Mouse (Mus musculus): ENCODE results near the gene Aspdh. TPM values are rescaled to one million over a fixed set of nuclear protein-coding genes. Genes with fewer than 3 reads are reported as not detected.

Gene Aspdh
- total RNA-seq, 2 experiments from 2014 or later: not detected

GRCm38 (mm10) chr7:44446070-44446855 is 18.9 kb upstream of the Aspdh start:
- ATAC-seq (ENCODE audit: poor library complexity, severe bottlenecking): no peak

- ATAC-seq (ENCODE audit: poor library complexity, severe bottlenecking): peak; percentile 33; the same call in 1 of the 2 replicates
Measured at GRCm38 (mm10) chr7:44453256-44453655, 11.9 kb upstream of the Aspdh start.

GRCm38 (mm10) chr7:44456302-44456701 is 8.9 kb upstream of the Aspdh start:
- ATAC-seq (ENCODE audit: poor library complexity, severe bottlenecking): no peak

- ATAC-seq (ENCODE audit: poor library complexity, severe bottlenecking): no peak
Measured at GRCm38 (mm10) chr7:44460067-44460466, 5.1 kb upstream of the Aspdh start.

- no peak for ATAC-seq (ENCODE audit: poor library complexity, severe bottlenecking)
Measured at GRCm38 (mm10) chr7:44460767-44461502, 4.3 kb upstream of the Aspdh start.

- no peak for ATAC-seq (ENCODE audit: poor library complexity, severe bottlenecking)
Measured at GRCm38 (mm10) chr7:44461503-44462217, 3.5 kb upstream of the Aspdh start.

GRCm38 (mm10) chr7:44462218-44463055 is 2.8 kb upstream of the Aspdh start:
- no peak for ATAC-seq (ENCODE audit: poor library complexity, severe bottlenecking)

GRCm38 (mm10) chr7:44463056-44463425 is 2.1 kb upstream of the Aspdh start:
- no peak for ATAC-seq (ENCODE audit: poor library complexity, severe bottlenecking)

- no peak for ATAC-seq (ENCODE audit: poor library complexity, severe bottlenecking)
Measured at GRCm38 (mm10) chr7:44463556-44464225, 1.5 kb upstream of the Aspdh start.

GRCm38 (mm10) chr7:44464511-44464910 is 680 bp upstream of the Aspdh start:
- no peak for ATAC-seq (ENCODE audit: poor library complexity, severe bottlenecking)

- ATAC-seq (ENCODE audit: poor library complexity, severe bottlenecking): no peak
Measured at GRCm38 (mm10) chr7:44466006-44466887, 1.1 kb downstream of the Aspdh start.

GRCm38 (mm10) chr7:44466888-44467311 is 1.7 kb downstream of the Aspdh start:
- no peak for ATAC-seq (ENCODE audit: poor library complexity, severe bottlenecking)

- peak; percentile 95 for ATAC-seq (ENCODE audit: poor library complexity, severe bottlenecking)
Measured at GRCm38 (mm10) chr7:44467811-44468411, 2.7 kb downstream of the Aspdh start, which contains the start of gene Josd2. Josd2 (plus strand) TSS chr7:44467980.

- no peak for ATAC-seq (ENCODE audit: poor library complexity, severe bottlenecking)
Measured at GRCm38 (mm10) chr7:44468644-44469285, 3.6 kb downstream of the Aspdh start.

GRCm38 (mm10) chr7:44469677-44470675 is 4.8 kb downstream of the Aspdh start:
- no peak for ATAC-seq (ENCODE audit: poor library complexity, severe bottlenecking)

- ATAC-seq (ENCODE audit: poor library complexity, severe bottlenecking): no peak
Measured at GRCm38 (mm10) chr7:44470696-44471612, 5.8 kb downstream of the Aspdh start.
